Mouse (Mus musculus): Measurements from ENCODE around the gene Psmb2. TPM values are rescaled to one million over a fixed set of nuclear protein-coding genes. Genes with fewer than 3 reads are reported as not detected.

Psmb2 gene
- total and polyA plus RNA-seq, 3 experiments, result 225 to 447 (median 395) TPM

GRCm38 (mm10) chr4:126707439-126707826 lies 30.0 kb downstream of the Psmb2 start:
- no peak overlapping the region for H3K4me3 ChIP-seq (replicated peaks in 1 of 3; ENCODE audit: low read depth in 2 of 3, low read length in 2 of 3, poor library complexity in 1 of 3)
- TF ChIP-seq ZC3H11A (IDR thresholded peaks at IDR 0.05; ENCODE audit: low read depth, low read length), result no peak
- TF ChIP-seq ZMIZ1 (IDR thresholded peaks at IDR 0.05; ENCODE audit: low read depth, low read length), result no peak
- TF ChIP-seq POLR2AphosphoS2 (IDR thresholded peaks at IDR 0.05; ENCODE audit: low read depth, low read length), result no peak
- TF ChIP-seq JUN (IDR thresholded peaks at IDR 0.05; ENCODE audit: insufficient read depth, low read depth, low read length), result no peak
- in situ Hi-C loops (cut with MboI; ENCODE audit: low pct_ligation_motif_present, low pct_unique_long_range_greater_than_20kb, low sequenced_read_pairs), result no loop called here
- H3K27ac ChIP-seq (ENCODE audit: insufficient read depth, low read depth), result no peak overlapping the region
- H3K27me3 ChIP-seq (replicated peaks), result no peaks in the 10 kb centered on the region
- dilution Hi-C loops (cut with MboI; ENCODE audit: extremely low pct_ligation_motif_present, extremely low pct_unique_long_range_greater_than_20kb, low sequenced_read_pairs), result no loop called here
- H3K4me2 ChIP-seq (ENCODE audit: insufficient read depth, low read depth, poor library complexity, severe bottlenecking), result no peak overlapping the region
- peaks cover 48 to 91% of the 10 kb centered on the region in 2 experiments for H3K36me3 ChIP-seq (replicated peaks in 1 of 2; ENCODE audit: control insufficient read depth in 1 of 2, insufficient read depth in 1 of 2, low read length in 1 of 2)
- H3K9ac ChIP-seq (ENCODE audit: insufficient read depth, low read depth), result no peak overlapping the region
- H3K79me2 ChIP-seq (replicated peaks; ENCODE audit: control insufficient read depth, extremely low read depth, insufficient read depth, poor library complexity, severe bottlenecking), result no peaks in the 10 kb centered on the region; the same call in none of the 2 replicates
- DNase-seq (ENCODE audit: extremely low read depth), result no peak
- no peaks in the 10 kb centered on the region for H3K9me3 ChIP-seq (replicated peaks; ENCODE audit: low read length)
- no peaks in the 10 kb centered on the region for H3K4me1 ChIP-seq (ENCODE audit: control insufficient read depth in 1 of 2, insufficient read depth in 2 of 2)

DNA sequence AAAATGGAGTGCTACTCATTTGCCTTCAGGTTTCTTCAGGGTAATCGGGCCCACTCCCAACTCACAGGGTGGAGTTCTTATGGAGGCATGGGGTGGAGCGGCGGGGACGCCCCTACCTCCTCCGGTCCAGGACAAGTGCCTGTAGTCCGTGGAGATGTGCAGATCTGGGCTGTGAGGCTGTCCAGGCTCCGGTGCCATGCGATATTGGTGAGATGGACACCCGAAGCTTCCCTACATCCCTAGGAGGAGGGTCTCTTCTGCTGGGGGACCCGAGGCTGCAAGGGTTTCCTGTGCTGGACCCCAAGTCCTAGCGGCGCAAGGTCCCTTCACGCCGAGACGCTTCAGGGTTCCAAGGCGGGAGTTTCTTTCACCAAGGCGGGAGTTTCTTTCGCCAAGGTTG lies 54.7 kb downstream of the Psmb2 start:
- no peak for DNase-seq (ENCODE audit: extremely low read depth)
- H3K9me3 ChIP-seq (replicated peaks; ENCODE audit: low read length), result peaks cover 7% of the 10 kb centered on the region
- no peaks in the 10 kb centered on the region for H3K27me3 ChIP-seq (replicated peaks)
- H3K4me1 ChIP-seq (ENCODE audit: control insufficient read depth in 1 of 2, insufficient read depth in 2 of 2), result no peaks in the 10 kb centered on the region
- no peak overlapping the region for H3K9ac ChIP-seq (ENCODE audit: insufficient read depth, low read depth)
- H3K36me3 ChIP-seq (replicated peaks in 1 of 2; ENCODE audit: control insufficient read depth in 1 of 2, insufficient read depth in 1 of 2, low read length in 1 of 2), result no peaks in the 10 kb centered on the region
- H3K79me2 ChIP-seq (replicated peaks; ENCODE audit: control insufficient read depth, extremely low read depth, insufficient read depth, poor library complexity, severe bottlenecking), result no peaks in the 10 kb centered on the region
- H3K4me3 ChIP-seq (replicated peaks in 1 of 3; ENCODE audit: low read depth in 2 of 3, low read length in 2 of 3, poor library complexity in 1 of 3), result no peak overlapping the region
- H3K4me2 ChIP-seq (ENCODE audit: insufficient read depth, low read depth, poor library complexity, severe bottlenecking), result no peak overlapping the region
- dilution Hi-C loops (cut with MboI; ENCODE audit: extremely low pct_ligation_motif_present, extremely low pct_unique_long_range_greater_than_20kb, low sequenced_read_pairs), result no loop called here
- in situ Hi-C loops (cut with MboI; ENCODE audit: low pct_ligation_motif_present, low pct_unique_long_range_greater_than_20kb, low sequenced_read_pairs), result no loop called here
- no peak for TF ChIP-seq MEF2A (IDR thresholded peaks at IDR 0.05; ENCODE audit: borderline replicate concordance, low read depth, low read length)
- TF ChIP-seq USF1 (IDR thresholded peaks at IDR 0.05; ENCODE audit: low read depth, low read length), result no peak
- TF ChIP-seq RAD21 (IDR thresholded peaks at IDR 0.05; ENCODE audit: low read depth, low read length), result no peak
- no peak for TF ChIP-seq E2F4 (IDR thresholded peaks at IDR 0.05; ENCODE audit: insufficient replicate concordance, low read depth, low read length)
- TF ChIP-seq TCF12 (IDR thresholded peaks at IDR 0.05; ENCODE audit: low read depth, low read length), result no peak
- no peak for TF ChIP-seq CTCF (conservative IDR thresholded peaks at IDR 0.05 in 1 of 2, IDR thresholded peaks at IDR 0.05 in 1 of 2; ENCODE audit: low read depth in 2 of 2, low read length in 2 of 2)
- TF ChIP-seq ETS1 (conservative IDR thresholded peaks at IDR 0.05; ENCODE audit: low read depth, low read length), result no peak
- no peak for TF ChIP-seq MAFK (IDR thresholded peaks at IDR 0.05; ENCODE audit: insufficient replicate concordance, low read length)
- no peak for TF ChIP-seq CHD2 (IDR thresholded peaks at IDR 0.05; ENCODE audit: low read length)
- TF ChIP-seq KAT2A (IDR thresholded peaks at IDR 0.05; ENCODE audit: insufficient replicate concordance, low read length), result no peak
- TF ChIP-seq BHLHE40 (IDR thresholded peaks at IDR 0.05; ENCODE audit: low read depth, low read length), result no peak
- no peak for TF ChIP-seq IRF4 (IDR thresholded peaks at IDR 0.05; ENCODE audit: low read depth, low read length)
- H3K27ac ChIP-seq (ENCODE audit: insufficient read depth, low read depth), result no peak overlapping the region
